Mouse (Mus musculus) stomach, postnatal 0 days (tissue): ENCODE measurements around the gene Cd101.

Experiments used
- CTCF ChIP-seq: IDR thresholded peaks from 2 replicates; pipeline ENCODE4 v1.5.1; 2016; ENCODE audit warnings: antibody characterized with exemption, low read depth, mild to moderate bottlenecking, moderate library complexity
- EP300 ChIP-seq: optimal IDR thresholded peaks from 2 replicates; pipeline ENCODE3; 2016; ENCODE audit warnings: antibody characterized with exemption

DNA sequence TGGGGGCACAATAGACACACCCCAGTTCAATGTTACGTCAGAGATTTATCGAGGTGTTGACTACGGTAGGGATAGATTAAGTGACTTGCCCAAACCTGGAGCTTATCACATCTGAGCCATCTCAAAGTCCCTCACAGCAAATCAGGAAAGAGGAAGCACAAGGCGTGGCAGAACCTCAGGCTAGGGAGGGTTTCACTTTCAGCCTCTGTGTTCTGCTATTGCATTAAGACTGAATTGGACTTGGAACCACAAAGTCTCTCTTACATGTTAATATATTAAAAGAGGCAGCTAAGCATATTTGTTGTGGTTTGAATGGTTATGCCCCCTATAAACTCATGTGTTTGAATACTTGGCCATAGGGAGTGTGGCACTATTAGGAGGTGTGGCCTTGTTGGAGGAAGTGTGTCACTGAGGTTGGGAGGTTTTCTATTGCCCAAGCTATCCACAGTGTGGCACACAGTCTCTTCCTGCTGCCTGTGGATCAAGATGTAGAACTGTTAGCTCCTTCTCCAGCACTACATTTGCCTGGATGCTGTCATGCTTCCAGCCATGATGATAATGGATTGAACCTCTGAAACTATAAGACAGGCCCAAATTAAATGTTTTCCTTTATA lies 18.7 kb downstream of the Cd101 start:
- TF ChIP-seq CTCF (peak; percentile 52), EP300 (peak; percentile 25)
